Mouse (Mus musculus): Measurements from ENCODE around the gene Spdye4b.
"Not testable (repeated sequence)": the region's sequence is repeated elsewhere in the genome, so short reads cannot be mapped to it uniquely, and the experiment has no call there.

Spdye4b gene

DNA sequence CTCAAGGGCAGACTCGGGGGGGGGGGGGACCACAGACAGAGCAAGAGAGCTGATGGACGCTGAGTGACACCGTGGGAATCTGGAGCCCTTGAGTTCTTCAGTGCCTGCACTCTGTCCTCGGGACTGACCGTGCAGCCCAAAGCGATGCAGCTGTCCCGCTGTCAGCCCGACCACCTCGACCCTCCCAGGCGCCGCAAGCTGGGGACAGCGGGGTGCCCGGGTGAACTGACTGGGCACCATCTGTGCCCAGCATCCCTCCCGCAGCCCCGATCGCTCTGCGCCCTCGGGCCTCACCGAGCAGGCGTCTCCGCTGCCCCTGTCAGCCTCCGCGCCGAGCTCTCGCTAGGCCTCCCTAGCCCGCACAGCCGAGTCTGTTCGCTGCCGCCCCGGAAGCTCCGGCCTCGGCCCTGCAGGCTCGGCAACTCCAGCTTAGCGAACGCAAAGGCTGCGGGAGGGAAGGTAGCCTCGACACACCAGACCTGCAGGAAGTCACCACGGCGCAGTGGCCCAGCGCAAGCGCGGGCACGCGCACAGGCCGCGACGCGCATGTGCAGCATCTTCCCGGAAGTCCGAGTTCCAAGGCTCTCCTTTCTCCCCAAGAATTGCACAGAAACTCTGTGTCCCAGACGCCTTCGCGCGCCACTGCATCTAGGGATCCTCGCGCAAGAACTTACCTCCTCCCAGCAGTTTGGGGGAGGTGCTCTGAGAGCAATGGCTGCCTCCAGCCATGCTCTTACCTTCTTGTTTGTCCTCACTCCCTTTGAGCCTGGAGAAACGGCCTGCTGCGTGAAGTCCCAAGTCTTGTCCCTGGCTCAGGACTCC lies at the start of gene Spdye4b, which contains the start of gene Rbak:
Gene Spdye4b, plus strand, starts transcription at position 763 of the 822 bp plus-strand sequence.
Gene Rbak, minus strand, starts transcription at position 521 of the 822 bp plus-strand sequence.
- in situ Hi-C loops (cut with MboI), result no loop called here

DNA sequence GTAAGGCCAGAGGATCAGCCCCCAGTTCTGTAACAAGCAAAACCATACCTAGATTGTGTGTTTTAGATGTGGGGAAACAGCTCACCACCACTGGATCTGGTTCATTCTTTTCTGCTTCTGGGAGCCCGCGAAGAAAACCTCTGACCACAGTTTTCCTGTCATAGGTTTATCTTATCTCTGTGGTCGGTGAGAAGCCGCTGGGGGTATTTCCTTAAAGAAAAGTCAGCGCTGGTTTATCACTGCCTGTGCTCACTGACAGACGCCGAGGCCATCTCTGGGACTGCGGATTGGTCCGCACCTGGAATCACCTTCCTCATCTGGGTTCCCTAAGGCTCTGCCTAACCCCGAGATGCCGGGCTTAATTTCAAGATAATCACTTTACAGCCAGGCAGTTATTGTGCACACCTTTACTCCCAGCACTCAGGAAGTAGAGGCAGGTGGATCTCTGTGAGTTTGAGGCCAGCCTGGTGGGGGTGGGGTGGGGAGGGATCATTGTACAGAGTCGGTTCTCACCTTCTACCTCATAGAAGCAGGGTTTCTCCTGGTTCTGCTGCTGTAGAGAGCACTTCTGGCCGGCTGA lies 47.8 kb upstream of the Spdye4b start:
- in situ Hi-C loops (cut with MboI), result no loop called here

DNA sequence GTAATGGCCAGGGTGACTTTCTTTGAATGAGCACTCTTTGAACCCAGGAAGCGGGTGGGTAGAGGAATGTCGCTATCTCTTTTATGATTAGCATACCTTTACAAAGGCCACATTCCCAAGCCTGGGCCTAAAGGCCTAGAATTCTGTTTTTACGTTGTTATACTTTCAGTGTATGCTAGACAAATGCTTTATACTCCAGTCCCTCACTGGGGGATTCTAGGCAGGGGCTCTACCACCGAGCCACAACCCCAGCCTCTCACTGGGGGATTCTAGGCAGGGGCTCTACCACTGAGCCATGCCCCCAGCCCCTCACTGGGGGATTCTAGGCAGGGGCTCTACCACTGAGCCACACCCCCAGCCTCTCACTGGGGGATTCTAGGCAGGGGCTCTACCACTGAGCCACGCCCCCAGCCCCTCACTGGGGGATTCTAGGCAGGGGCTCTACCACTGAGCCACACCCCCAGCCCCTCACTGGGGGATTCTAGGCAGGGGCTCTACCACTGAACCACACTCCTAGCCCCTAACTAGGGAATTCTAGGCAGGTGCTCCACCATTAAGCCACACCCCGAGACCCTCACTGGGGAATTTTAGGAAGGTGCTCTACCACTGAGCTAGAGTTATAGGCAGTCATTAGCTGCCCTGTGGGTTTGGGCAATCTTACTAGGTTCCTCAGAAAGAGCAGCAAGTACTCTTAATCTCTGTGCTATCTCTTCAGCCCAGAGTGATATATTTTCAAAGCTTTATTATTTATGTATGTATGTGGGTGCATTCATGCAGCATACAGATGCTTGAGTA lies 46.4 kb upstream of the Spdye4b start:
- in situ Hi-C loops (cut with MboI), result not testable (repeated sequence)

DNA sequence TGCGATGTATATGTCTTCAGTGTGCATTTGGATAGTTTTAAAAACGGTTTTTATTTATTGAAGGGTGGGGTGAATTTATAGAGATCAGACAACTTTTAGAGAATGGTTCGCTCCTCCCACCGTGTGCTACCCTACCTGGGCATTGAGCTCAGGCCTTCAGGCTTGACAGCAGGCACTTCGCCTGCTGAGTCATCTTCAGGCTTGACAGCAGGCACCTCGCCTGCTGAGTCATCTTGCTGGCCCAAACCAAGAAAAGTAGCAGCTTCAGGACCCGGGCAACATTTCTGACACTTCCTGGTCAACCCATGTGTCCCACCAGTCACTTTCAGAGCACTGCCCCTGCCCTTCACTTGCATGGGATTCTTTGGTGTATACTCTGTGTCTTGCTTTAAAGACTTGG lies 45.8 kb upstream of the Spdye4b start:
- in situ Hi-C loops (cut with MboI), result no loop called here

DNA sequence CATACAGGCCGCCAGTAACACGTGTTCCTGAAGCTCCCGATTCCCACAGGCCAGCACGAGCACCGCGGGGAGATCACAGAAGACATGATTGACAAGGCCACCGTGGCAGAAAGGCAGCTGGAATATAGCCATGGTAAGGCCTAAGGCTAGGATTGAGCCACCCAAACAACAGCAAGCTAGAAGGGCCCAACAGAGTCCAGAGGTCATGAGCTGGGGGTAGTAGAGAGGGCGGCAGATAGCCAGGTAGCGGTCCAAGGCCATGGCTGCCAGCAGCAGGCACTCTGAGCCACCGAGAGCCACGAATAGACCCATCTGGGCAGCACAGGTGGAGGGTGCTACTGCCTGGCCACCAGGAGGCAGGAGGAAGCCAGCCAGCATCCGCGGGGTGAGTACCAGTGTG lies 43.2 kb upstream of the Spdye4b start:
- in situ Hi-C loops (cut with MboI), result no loop called here

DNA sequence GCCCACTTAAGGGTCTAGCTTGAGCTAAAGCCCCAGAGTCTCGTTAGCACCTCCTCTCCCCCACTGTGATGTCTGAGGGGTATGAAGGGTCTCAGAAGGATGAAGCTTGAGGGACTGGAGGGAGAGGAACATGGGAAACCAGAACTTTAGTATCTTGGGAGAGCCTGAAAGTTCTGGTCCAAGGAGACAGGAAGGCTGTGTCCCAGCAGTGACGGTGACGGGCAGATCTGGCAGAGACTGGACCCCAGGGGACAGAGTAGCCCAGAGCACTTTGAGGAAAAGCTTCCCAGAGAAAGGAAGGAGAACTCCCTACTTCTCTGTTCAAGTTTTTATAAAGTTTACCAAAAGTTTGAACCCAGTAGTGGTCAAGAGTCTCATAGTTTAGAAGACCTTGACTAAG lies 33.3 kb upstream of the Spdye4b start, which contains the start of gene Olfr718-ps1:
Gene Olfr718-ps1, minus strand, starts transcription at position 101 of the 400 bp plus-strand sequence.
- in situ Hi-C loops (cut with MboI), result no loop called here

DNA sequence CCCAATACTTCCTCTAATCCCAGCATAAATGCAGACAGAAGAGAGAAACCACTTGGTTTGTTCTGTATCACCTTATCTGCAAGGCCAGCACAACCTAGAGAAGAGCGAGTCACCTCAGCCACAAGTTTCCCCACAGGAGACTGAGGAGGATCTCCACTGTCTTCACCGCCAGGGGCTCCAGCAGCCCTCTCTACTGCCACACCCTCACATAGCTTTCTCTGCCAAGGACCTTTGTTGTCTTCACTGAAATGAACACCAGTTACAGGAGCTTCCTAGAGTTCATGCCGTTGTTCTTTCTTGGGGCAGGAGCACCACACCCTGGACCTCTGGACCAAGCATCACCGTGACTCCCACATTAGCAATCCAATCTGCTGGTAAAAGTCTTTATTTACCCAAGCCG lies 32.2 kb upstream of the Spdye4b start:
- in situ Hi-C loops (cut with MboI), result no loop called here

DNA sequence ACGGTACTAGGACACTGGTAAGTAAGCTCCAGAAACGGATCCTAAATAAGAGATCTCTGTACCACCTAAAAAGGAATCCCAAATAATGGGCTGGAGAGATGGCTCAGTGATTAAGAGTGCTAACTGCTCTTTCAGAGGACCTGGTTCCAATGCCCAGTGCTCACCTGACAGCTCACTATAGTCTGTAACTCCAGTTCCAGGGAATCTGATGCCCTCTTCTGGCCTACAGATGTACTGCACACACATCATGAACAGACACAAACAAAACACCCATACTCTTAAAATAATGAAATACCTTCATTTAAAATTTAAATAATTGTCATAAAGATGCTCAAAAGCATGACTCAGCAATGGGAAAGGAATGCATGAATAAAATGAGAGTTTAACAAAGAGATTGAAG lies 31.3 kb upstream of the Spdye4b start:
- in situ Hi-C loops (cut with MboI), result no loop called here

DNA sequence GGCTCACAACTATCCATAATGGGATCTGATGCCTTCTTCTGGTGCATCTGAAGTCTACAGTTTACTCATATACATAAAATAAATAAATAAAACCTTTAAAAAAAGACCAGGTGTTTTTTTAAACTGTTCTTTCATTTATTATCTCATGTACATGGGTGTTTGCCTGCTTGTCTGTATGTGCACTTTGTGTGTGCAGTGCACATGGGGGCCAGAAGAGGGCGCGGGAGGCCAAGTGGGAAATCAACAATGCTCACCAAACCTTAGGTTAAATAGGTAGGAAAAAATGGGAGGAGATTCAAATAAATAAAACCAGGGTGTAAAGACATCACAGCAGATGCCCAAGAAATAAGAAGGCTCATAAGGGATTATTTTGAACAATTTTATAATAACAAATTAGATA lies 30.8 kb upstream of the Spdye4b start:
- in situ Hi-C loops (cut with MboI), result no loop called here

DNA sequence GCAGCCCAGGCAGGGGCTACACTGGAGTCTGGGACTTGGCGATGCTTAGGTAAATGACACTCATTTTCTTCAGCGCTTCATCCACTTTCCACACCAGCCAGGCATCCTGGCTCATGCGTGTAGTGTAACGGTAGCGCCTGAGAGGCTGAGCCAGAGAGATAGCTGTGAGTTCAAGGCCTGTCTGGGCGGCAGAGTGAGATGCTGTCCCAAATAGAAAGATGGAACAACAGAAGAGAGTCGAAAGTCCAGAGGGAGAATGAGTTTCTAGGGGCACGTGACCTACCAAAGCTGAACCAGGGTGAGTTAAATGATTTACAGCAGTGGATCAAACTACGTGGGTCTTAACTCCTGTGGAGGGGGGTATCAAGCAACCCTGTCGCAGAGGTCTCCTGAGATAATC lies 27.1 kb upstream of the Spdye4b start:
- in situ Hi-C loops (cut with MboI), result no loop called here

DNA sequence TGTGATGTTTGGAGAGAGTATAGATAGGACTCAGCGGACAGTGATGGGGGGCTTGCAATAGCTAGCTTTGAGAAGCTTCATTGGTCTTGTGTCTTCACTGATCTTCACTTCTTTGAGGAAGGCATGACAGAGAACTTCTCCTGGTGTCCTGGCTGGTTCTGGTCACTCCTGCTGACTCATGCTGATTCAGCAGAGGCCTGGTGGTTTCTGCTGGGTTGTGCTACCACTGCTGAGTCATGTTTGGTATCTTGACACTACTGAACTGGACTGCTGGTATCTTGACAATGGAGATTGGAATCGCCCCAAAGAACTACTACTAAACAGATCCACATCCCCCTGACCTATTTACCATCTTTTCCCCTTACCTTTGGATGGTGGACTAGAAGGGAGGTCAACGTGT lies 25.3 kb upstream of the Spdye4b start:
- in situ Hi-C loops (cut with MboI), result no loop called here

DNA sequence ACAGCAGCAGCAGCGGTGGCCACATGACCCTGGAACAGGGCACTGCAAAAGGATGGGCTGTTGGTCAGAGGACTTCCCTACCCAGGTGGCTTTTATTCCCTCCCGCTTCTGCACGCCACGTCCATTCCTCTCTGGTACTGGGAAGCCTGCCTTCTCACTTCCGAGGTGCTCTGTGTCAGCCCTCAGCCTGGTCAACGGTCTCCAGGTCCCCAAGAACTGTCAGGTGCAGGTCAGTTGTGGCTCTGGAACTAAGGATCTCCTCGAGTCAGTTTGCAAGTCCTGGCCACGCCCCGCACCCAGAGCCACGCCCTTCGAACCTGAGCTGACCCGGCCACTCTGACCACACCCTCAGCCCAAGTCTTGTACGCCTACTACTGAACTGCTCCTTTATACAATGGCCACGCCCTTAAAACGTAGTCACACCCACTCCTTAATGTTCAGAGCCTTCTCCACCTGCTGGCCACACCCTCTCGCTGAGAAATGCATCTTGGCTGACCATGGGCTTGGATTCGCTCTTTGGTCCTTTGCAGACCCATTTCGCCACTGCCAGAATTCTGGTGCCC lies 15.2 kb upstream of the Spdye4b start:
- in situ Hi-C loops (cut with MboI), result no loop called here

DNA sequence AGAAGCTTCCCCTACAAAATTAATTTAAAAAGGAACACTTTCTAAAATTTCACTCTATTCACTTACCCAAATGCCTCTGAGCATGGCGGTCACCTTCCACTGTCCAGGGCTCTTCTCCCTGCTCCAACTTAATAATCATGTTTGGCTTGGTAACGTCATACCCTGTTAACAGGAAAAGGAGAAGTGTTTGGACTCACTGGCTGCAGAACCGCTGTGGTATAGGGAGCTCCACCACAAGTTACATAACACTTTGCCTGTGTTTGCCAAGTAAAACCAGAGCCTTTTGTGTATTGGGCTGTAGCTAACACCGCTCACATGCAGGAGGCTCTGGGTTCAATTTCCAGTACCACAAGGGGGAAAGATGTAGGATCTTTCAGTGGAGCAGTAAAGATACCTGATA lies 4.8 kb upstream of the Spdye4b start:
- in situ Hi-C loops (cut with MboI), result no loop called here

DNA sequence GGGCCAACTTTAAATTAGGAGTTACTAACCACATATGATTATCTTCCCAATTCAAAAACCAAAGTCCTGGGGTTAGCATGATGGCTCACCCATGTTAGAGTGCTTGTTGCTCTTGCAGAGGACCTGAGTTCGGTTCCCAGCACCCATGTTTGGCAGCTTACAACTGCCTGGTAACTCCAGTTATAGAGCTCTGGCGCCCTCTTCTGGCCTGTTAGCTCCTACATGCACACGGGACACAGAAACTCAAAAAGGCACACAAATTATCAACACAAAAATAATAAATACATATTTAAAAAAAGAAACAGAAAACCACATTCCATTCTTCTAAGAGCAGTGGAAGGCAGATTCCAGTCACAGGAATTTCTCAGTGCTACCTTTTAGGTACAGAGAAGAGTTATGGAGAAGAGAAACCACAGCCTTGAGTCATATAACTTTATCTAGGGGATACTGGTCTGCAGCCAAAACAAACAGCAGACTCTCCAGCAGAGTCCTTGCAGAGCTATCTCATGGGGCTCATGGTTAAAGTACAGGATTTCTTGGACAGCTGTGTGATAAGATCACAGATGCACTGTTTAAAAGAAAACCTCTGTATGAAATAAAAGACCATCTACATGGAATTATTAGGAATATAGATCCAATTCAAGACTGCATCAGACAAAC lies 3.1 kb upstream of the Spdye4b start:
- in situ Hi-C loops (cut with MboI), result no loop called here

DNA sequence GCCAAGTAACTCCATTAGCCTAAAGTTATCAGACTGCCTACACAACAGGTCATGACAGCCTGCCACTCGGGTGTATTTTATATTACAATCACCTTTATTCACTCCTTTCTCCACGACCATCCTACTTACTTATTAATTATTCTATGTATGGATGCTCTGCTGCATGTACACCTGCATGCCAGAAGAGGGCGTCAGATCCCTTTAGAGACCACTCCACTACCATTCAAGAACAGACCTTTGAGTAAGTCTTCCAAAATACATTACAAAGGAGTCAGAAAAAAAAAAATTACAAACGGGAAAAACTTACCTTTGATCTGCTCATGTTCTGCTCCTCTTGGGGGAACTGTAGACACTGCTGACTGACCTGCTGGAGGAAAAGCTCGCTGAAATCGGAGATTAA lies 1.6 kb upstream of the Spdye4b start:
- in situ Hi-C loops (cut with MboI), result no loop called here

DNA sequence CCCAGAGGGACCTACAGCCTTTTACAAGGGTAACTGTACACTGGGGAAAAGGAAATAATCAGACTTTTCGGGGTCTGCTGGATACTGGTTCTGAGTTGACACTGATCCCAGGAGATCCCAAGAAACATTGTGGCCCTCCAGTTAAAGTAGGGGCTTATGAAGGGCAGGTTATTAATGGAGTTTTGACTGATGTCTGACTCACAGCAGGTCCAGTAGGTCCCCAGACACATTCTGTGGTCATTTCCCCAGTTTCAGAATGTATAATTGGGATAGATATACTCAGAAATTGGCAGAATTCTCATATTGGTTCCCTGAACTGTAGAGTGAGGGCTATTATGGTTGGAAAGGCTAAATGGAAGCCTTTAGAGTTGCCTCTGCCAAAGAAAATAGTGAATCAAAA lies 7.2 kb downstream of the Spdye4b start:
- in situ Hi-C loops (cut with MboI), result not testable (repeated sequence)

DNA sequence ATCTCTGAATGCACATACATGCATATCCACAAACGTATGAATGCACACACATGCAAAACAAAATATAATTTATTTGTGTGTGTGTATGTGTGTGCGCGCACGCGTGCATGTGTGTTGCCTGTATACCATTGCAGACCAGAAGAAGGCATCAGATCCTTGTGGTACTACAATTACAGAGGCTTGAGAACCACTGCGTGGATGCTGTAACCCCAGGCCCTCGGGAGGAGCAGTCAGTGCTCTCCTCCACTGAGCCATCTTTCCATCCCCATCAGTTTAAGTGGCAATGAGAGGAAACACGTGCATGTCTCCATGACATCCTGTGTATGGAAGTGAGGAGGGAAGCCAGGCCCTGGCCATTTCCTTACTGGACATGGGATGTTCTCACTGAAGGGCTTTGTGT lies 12.0 kb downstream of the Spdye4b start:
- in situ Hi-C loops (cut with MboI), result no loop called here

DNA sequence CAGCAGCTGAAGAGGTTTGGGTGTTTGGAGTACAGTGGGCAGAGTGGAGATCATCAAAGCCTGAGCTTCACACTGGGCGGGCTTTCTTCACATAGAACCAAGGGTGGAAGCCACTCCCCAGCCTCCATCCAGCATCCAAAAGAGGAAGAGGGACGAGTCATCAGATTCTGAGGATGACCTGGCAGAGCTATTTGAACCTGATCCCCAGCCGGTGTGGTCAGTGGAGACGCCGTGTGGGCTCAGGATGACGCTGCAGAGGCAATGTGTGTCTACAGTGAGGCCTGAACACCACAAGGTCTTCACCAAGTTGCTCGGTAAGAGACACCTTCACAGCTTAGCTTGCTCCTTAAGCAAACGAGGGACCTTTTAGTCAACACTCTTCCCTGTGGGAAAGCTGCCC lies 13.9 kb downstream of the Spdye4b start:
- in situ Hi-C loops (cut with MboI), result not testable (repeated sequence)

DNA sequence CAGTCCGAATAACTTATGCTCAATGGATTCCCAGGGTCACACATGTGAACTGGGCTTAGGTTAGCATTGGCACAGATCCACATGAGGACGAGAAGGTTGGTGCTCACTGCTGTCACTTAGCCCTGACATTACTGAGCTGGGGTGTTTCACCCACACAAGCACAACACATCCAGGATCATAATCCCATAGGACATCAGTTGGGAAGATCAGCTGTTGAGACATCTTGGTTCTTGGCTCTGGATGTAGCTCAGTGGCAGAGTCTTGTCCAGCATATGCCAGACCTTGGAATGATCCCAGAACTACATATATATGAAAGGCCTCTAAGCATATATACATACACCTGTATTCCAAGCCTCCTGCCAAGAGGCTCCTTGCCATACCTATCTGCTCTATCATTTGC lies 14.3 kb downstream of the Spdye4b start:
- in situ Hi-C loops (cut with MboI), result no loop called here

DNA sequence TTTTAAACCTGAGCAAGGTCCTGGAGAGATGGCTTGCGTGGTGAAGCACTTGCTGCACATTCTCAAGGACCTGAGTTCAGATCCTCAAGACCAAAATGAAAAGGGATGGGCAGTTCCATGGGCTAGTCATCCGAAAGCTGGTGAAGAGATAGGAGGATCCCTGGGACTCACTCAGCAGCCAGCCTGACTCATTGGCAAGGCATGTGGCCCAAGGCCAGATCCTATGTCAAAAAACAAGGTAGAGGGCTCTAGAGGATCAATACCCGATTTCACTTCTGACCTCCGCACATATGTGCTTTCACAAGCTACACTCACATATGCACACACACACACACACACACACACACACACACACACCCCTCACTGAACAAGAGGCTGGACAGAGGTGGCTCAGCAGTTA lies 15.7 kb downstream of the Spdye4b start:
- in situ Hi-C loops (cut with MboI), result no loop called here

DNA sequence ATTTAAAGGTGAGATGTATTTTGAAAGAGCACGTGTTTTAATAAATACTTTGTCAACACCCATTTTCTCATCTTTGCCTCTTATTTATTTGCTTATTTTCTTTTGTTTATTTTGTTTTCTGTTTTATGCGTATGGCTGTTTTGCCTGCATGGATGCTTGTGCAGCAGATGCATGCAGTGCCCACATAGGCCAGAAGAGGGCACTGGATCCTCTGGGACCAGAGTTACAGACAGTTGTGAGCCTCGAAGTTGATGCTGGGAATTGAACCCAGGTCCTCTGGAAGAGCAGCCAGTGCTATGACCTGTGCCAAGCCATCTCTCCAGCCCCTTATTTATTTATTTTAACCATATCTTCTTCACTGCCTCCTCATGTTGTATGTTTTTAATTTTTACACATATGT lies 24.2 kb downstream of the Spdye4b start:
- in situ Hi-C loops (cut with MboI), result no loop called here

DNA sequence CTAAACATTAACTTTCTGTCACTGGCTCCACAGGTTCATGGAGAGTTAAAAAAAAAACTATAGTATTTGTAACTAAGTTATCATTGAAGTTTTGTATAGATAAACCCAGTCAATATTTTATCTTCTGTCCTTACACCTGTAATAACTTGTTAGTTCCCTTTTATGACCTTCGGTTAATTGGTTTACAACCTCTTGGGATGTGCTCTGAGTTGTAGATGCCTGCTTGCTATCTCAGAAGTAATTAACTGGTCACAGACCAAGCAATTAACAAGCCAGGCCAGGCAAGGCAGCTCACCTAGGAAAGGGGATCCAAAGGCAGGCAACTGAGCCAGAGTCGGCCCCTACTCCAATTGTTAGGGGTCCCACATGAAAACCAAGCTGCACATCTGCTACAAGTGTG lies 33.0 kb downstream of the Spdye4b start:
- in situ Hi-C loops (cut with MboI), result no loop called here
